Mouse (Mus musculus) CH12F3 (cell line): ENCODE data around the gene Prl3b1.

Source experiments
- in situ Hi-C: fragments of 300-500 bp; cut with MboI; formaldehyde crosslinking; loops from 2 replicates; pipeline ENCODE4 v1.14.3; 2020; ENCODE audit warnings: low sequenced_read_pairs

Prl3b1 gene

DNA sequence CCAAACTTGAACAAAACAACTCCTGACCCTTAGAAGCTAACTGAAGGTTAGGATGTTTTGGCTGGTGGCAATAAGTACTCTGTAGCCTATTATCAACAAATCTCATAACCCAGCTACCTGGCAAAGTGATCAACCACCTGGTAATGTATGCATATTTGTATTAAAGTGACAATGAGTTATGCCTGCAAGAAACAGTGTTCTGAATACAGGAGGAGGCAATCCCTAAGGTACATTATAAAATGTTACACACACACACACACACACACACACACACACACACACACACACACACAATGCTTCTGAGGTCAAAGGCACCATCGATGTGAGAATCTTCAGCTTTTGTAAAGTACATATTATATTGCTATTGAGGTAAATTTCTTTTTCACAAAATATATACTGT lies at the start of gene Prl3b1:
Prl3b1 (plus strand) TSS at position 301 of the 400 bp plus-strand sequence.
- in situ Hi-C loops = no loop called here

- in situ Hi-C loops = no loop called here
Measured at GRCm38 (mm10) chr13:27196359-27196758, 45.3 kb upstream of the Prl3b1 start, which contains the start of gene Prl3c1. Gene Prl3c1, plus strand, starts transcription at chr13:27196659.

- in situ Hi-C loops = no loop called here
Measured at GRCm38 (mm10) chr13:27259136-27259535, 17.5 kb downstream of the Prl3b1 start, which contains the start of gene Prl3a1. Gene Prl3a1, plus strand, starts transcription at chr13:27259436.
